Mouse (Mus musculus): ENCODE measurements around the gene Gm20388. TPM values are rescaled to one million over a fixed set of nuclear protein-coding genes. Genes with fewer than 3 reads are reported as not detected.
A peak's percentile ranks its signal among the peaks of the same experiment; 100 is the strongest.

Gm20388 gene
- polyA plus RNA-seq, 1 experiment from 2014 or later: 5.5 TPM

DNA sequence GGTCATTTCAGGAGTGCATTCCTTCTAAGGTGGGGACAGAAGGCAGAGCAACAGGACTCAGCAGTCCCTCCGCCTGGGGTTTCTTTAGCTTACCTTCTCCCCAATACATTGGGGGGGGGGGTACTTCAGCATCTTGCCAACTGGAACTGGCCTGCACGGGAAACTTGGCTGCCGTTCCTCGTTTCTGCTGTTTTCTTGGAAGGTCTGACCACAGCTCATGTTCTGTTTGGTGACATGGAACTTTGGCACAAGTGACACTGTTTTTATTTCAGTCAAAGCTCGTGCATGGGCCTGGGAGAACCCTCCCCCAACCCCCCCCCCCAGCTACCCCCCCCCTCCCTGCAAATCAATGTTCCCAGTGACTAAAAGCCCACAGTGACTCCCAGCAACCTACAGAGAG lies 3837.1 kb downstream of the Gm20388 start:
- DNase-seq (ENCODE audit: extremely low spot score, low spot score): no peak
- H3K27me3 ChIP-seq (ENCODE audit: poor library complexity, severe bottlenecking): no peaks in the 10 kb centered on the region
- 63% methylated on average over 5 of the region's 5 CpGs for WGBS
- H3K4me1 ChIP-seq: peaks cover 19% of the 10 kb centered on the region
- no peaks in the 10 kb centered on the region for H3K36me3 ChIP-seq (replicated peaks)
- no peak overlapping the region for H3K4me3 ChIP-seq
- no peaks in the 10 kb centered on the region for H3K9me3 ChIP-seq
- no peak overlapping the region for H3K27ac ChIP-seq

DNA sequence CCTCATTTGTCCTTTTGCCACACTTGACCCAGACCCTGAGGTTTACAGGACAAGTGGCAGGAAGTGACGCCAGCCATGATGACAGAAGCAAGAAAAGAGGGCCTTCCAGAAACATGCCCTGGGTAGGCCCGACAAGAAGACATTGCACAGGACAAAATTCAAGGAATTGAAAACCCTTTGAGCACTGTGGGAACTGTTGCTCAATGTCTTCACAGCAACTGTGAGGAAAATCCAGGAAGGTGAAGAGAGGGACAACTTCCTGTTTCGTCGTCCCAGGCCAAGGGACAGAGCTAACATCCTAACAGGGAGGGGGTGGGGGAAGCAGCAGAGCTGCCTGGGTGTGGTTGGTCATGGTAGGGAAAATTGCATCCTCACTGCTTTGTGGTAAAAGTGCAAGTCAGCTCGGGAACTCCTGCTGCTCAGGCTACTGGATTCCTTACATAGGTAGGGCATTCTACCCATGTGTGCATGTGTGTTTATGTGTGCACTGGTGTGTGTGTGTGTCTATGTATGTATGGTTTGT lies 3839.6 kb downstream of the Gm20388 start:
- no peak for DNase-seq (ENCODE audit: extremely low spot score, low spot score)
- Histone ChIP-seq H3K4me3 (no peak overlapping the region), H3K4me1 (peaks cover 44% of the 10 kb centered on the region), H3K27me3 (ENCODE audit: poor library complexity, severe bottlenecking) (no peaks in the 10 kb centered on the region; the same call in 1 of the 2 replicates), H3K36me3 (replicated peaks) (no peaks in the 10 kb centered on the region), H3K9me3 (no peaks in the 10 kb centered on the region), H3K27ac (no peak overlapping the region)
- WGBS: 68% methylated on average over 5 of the region's 5 CpGs

DNA sequence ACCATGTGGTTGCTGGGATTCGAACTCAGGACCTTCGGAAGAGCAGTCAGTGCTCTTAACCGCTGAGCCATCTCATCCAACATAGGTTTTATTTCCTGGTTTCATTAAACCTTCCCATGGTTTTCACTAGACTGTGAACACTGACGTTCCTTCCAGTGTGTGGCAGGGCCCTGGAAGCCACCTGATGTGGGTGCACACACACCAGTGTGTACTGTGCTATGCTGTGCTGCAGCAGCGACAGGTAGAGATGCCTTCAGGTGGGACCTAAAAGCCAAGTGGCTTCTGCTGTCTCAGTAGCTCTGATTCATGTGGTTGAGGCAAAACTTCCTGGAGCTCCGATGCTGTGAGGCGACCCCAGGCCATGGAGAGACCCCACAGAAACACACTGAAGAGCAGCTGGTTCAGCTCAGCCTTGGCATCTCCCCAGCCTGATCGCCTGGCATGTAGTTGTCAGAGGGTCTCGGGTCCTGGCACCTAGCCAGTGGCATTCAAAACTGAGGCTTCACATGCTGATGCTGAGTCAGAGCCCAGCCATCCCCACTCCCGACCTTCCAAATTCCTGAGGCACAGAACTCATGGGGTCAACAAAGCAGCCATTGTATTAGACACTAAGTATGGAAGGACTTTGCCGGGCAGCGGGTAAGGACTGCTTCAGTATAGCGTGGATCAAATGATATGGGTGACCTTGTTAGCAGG lies 3842.3 kb downstream of the Gm20388 start:
- peak; percentile 51 for DNase-seq (ENCODE audit: extremely low spot score, low spot score)
- 53% methylated on average over 13 of the region's 13 CpGs for WGBS
- no peaks in the 10 kb centered on the region; the same call in none of the 2 replicates for H3K27me3 ChIP-seq (ENCODE audit: poor library complexity, severe bottlenecking)
- H3K9me3 ChIP-seq: no peaks in the 10 kb centered on the region
- H3K27ac ChIP-seq: peak overlapping the region; percentile 85
- peak overlapping the region; percentile 15; the same call in 1 of the 2 replicates for H3K4me3 ChIP-seq
- no peaks in the 10 kb centered on the region for H3K36me3 ChIP-seq (replicated peaks)
- H3K4me1 ChIP-seq: peaks cover 42% of the 10 kb centered on the region

DNA sequence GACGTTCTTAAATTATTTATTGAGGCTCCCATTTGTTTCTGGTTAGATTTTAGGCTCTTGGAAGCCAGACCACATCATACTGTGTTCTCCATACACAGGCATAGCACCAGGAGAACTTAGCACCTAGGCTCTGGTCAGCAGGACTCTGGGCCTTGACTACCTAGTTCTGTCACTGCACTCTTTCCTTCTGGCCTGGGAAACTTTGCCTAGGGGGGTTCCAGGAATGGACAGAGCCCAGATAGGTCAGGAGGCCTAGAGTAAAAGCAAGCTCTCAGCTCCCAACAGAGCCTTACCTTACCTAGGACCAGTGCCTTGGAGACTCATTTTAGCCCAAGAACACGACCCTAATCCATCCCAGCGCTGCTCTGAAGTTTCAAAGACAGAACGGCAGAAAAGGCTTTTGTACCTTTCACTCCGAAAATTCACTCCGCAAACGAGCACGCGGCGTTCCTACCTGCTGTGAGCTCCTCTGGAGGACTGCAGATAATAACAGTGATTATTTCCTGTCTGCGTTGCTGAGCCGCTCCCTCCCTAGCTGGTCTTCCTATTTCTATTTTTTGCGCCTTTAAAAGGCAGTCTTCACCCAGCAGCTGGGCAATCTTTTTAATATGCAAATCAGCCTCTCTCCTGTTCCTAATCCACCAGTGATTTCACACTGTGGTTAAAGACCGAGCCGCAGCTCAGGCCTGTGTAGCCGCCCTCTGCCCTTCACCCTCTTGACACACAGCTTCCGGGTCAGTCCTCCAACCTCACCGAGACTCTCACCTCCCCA lies 3843.1 kb downstream of the Gm20388 start:
- DNase-seq (ENCODE audit: extremely low spot score, low spot score): peak; percentile 45

DNA sequence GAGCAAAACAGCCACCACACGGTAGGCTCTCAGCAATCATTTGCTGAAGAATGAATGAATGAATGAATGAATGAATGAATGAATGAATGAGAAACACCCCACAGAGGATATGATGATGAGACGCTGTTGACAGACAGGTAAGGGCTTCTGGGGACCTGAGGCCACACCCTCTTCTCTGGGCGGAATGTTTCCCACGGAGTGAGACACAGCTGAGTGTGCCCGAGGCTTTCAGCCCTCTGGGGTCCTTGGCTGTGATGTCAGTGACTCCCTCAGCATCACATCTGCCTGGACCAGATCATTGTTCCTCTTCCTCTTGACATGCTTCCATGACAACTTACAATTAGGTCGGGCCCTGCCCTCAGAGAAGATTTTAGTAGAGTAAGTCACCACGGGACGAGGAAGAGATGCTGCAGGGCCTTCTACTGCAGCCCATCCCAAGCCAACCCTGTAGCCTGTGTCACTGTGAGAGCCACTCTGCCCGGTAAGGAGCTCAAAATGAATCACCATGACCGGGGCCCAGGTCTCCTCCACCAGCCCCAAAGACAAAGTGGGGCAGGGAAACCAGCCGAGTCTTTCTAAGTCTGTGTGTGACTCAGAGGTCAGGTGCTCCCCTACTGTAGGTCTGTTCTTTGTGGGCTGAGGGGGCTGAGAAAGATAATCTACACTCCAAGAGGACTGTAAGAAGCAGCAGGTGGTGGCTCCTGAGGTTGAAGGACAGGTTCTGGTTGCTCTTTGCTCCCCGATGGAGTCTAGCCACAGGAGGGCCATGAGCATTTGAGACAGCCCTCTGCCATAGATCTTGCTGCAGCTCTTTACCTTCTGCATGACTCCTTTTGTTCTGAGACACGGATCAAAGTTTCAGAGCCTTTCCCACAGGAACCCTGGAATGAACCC lies 3844.1 kb downstream of the Gm20388 start:
- H3K27me3 ChIP-seq (ENCODE audit: poor library complexity, severe bottlenecking): peaks cover 7% of the 10 kb centered on the region
- H3K4me1 ChIP-seq: peaks cover 42% of the 10 kb centered on the region
- 78% methylated on average over 13 of the region's 13 CpGs for WGBS
- peak overlapping the region; percentile 35; the same call in 1 of the 2 replicates for H3K4me3 ChIP-seq
- no peak for DNase-seq (ENCODE audit: extremely low spot score, low spot score)
- H3K27ac ChIP-seq: peak overlapping the region; percentile 85
- no peaks in the 10 kb centered on the region for H3K9me3 ChIP-seq
- no peaks in the 10 kb centered on the region for H3K36me3 ChIP-seq (replicated peaks)

More for the DNA sequence above, 3843.1 kb downstream of the Gm20388 start:
- H3K4me3 ChIP-seq: peak overlapping the region; percentile 35
- H3K27ac ChIP-seq: peak overlapping the region; percentile 85
- H3K36me3 ChIP-seq (replicated peaks): no peaks in the 10 kb centered on the region
- 4% methylated on average over 18 of the region's 18 CpGs for WGBS
- peaks cover 7% of the 10 kb centered on the region for H3K27me3 ChIP-seq (ENCODE audit: poor library complexity, severe bottlenecking)
- H3K4me1 ChIP-seq: peaks cover 35% of the 10 kb centered on the region
- H3K9me3 ChIP-seq: no peaks in the 10 kb centered on the region

DNA sequence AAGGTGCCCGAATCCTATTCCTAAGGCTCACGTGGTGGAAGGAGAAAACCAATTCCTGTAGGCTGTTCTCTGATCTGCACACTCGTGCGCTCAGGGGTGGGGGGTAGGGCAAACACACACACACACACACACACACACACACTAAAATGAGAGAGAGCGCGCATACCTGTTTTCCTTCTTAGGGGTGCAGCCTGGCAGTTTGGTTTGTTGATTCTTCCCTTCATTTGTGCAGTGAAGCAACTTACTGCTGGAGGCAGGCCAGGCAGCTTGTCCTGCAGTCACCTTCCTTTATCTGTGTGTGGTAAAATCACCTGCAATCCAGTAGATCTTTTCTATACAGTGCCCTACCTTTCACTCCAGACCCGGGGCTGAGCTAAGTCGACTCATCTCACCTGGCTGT lies 3846.3 kb downstream of the Gm20388 start:
- H3K36me3 ChIP-seq (replicated peaks): no peaks in the 10 kb centered on the region
- H3K27ac ChIP-seq: no peak overlapping the region
- H3K4me1 ChIP-seq: peaks cover 63% of the 10 kb centered on the region
- H3K4me3 ChIP-seq: no peak overlapping the region
- 79% methylated on average over 8 of the region's 8 CpGs for WGBS
- H3K9me3 ChIP-seq: no peaks in the 10 kb centered on the region
- peaks cover 12% of the 10 kb centered on the region for H3K27me3 ChIP-seq (ENCODE audit: poor library complexity, severe bottlenecking)
- no peak for DNase-seq (ENCODE audit: extremely low spot score, low spot score)

DNA sequence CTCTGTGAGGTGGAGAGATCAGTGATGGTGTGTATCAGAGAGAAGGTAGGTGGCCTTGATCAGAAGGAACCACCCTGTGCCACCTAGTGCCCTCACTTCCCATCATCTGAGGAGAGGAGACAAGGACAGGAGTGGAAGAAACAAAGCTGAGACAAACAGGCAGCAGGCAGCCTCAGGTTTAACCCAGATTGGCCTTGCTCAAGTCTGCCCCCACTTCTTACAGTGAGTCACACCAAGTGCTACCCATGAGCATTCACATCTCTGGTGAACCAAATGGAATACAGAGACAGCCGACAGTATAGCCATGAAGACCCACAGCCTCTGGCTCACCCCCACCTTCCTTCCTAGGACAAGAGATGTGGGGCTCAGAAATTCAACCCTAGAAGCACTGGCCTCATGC lies 3848.3 kb downstream of the Gm20388 start:
- DNase-seq (ENCODE audit: extremely low spot score, low spot score): no peak
- Histone ChIP-seq H3K4me3 (no peak overlapping the region), H3K27me3 (ENCODE audit: poor library complexity, severe bottlenecking) (peaks cover 24% of the 10 kb centered on the region), H3K9me3 (no peaks in the 10 kb centered on the region), H3K4me1 (peaks cover 57% of the 10 kb centered on the region), H3K27ac (peak overlapping the region; percentile 30), H3K36me3 (replicated peaks) (no peaks in the 10 kb centered on the region)
- 82% methylated on average over 1 of the region's 1 CpGs for WGBS

DNA sequence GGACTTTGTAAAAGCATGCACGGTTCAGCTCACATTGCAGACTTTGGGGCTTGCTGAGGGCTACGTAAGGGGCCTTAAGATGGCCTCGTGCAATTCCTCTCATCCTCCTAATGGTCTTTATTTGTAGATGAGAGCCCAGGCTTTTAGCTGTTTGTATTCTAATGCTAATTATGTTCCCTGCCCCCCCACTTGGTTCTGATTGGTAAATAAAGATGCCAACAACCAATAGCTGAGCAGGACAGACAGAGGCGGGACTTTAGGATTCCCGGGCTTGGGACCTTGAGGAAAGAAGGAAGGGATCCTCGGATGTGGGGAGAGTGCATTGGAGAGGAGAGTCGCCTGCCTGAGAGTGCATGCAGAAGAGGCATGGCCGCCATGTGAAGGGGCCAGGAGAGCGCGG lies 3849.3 kb downstream of the Gm20388 start:
- Histone ChIP-seq H3K27me3 (ENCODE audit: poor library complexity, severe bottlenecking) (peaks cover 24% of the 10 kb centered on the region), H3K9me3 (no peaks in the 10 kb centered on the region), H3K36me3 (replicated peaks) (no peaks in the 10 kb centered on the region), H3K4me3 (peak overlapping the region; percentile 49), H3K27ac (peak overlapping the region; percentile 87), H3K4me1 (peaks cover 47% of the 10 kb centered on the region)
- 5% methylated on average over 10 of the region's 10 CpGs for WGBS
- DNase-seq (ENCODE audit: extremely low spot score, low spot score): peak; percentile 79

DNA sequence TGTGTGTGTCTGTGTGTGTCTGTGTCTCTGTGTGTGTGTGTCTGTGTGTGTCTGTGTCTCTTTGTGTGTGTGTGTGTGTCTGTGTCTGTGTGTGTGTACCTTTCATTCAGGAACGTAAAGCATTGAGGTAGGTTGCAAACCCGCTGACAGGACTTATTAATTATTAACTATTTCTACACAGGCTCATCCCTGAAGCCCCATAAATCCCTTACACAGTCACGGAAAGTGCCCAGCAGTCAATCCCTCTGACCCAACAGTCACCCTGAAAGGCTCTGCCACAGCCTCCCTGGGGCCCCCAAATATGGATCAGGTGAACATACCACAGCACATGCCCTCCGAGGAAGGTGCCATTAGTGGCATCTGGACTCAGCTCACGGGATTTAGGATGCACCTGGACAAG lies 3849.9 kb downstream of the Gm20388 start:
- peaks cover 44% of the 10 kb centered on the region for H3K4me1 ChIP-seq
- no peaks in the 10 kb centered on the region for H3K9me3 ChIP-seq
- peaks cover 25% of the 10 kb centered on the region for H3K27me3 ChIP-seq (ENCODE audit: poor library complexity, severe bottlenecking)
- peak overlapping the region; percentile 87 for H3K27ac ChIP-seq
- no peaks in the 10 kb centered on the region for H3K36me3 ChIP-seq (replicated peaks)
- no peak for DNase-seq (ENCODE audit: extremely low spot score, low spot score)
- H3K4me3 ChIP-seq: peak overlapping the region; percentile 49
- 71% methylated on average over 5 of the region's 5 CpGs for WGBS

DNA sequence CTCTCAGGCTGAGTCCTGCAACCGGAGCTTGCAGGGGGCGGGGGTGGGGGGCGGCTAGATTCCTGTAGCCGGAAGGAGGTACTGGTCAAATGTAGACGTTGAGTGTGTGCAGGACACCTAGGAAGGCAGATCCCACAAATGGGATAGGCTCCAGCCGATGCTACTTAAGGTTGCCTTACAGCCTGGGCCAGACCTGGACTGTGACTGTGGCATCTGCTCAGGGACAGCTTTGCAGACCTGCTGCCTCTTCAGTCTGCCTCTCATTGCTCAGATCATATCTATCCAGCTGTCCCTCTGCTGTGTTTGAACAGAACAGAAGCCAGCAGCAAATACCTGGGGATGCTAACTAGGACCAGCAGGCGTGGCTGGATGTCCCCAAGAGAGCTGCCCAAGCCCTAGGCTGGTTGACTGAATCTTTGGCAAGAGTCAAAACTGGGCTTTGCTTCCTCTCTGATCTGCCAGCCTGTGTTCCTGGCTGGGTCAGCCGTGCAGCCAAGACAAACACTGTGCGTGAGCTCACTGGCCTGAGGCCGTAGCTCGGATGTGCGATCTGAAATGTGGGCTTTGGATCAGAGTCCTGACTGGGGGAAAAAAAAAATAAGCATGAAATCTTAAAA lies 3850.7 kb downstream of the Gm20388 start:
- peak overlapping the region; percentile 49; the same call in 1 of the 2 replicates for H3K4me3 ChIP-seq
- peak overlapping the region; percentile 67 for H3K27ac ChIP-seq

DNA sequence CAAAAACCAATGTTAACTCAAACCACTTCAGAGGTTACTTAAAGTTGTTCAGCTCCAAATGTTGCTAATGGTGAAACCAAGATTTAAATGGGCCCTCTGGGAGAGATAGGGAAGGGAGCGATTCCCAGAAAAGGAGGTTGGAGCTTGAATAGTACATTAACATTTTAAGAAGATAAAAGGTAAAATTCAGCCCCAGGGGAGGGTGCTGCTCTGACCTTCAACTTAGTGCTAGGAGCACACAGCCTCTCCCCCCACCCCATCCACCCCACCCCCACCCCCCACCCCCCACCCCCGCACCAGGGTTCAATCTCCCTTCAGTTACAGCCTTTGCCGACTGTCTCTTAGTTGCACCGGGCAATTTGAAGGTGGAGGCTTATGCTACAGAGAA lies 3851.2 kb downstream of the Gm20388 start:
- Histone ChIP-seq H3K27me3 (ENCODE audit: poor library complexity, severe bottlenecking) (peaks cover 38% of the 10 kb centered on the region), H3K36me3 (replicated peaks) (no peaks in the 10 kb centered on the region), H3K4me1 (peaks cover 38% of the 10 kb centered on the region), H3K4me3 (no peak overlapping the region), H3K9me3 (no peaks in the 10 kb centered on the region), H3K27ac (no peak overlapping the region)
- WGBS: 56% methylated on average over 4 of the region's 4 CpGs
- no peak for DNase-seq (ENCODE audit: extremely low spot score, low spot score)

More for the DNA sequence above, 3850.7 kb downstream of the Gm20388 start:
- Histone ChIP-seq H3K9me3 (no peaks in the 10 kb centered on the region), H3K36me3 (replicated peaks) (no peaks in the 10 kb centered on the region), H3K27me3 (ENCODE audit: poor library complexity, severe bottlenecking) (peaks cover 33% of the 10 kb centered on the region), H3K4me1 (peaks cover 40% of the 10 kb centered on the region)
- no peak for DNase-seq (ENCODE audit: extremely low spot score, low spot score)
- 50% methylated on average over 12 of the region's 12 CpGs for WGBS

DNA sequence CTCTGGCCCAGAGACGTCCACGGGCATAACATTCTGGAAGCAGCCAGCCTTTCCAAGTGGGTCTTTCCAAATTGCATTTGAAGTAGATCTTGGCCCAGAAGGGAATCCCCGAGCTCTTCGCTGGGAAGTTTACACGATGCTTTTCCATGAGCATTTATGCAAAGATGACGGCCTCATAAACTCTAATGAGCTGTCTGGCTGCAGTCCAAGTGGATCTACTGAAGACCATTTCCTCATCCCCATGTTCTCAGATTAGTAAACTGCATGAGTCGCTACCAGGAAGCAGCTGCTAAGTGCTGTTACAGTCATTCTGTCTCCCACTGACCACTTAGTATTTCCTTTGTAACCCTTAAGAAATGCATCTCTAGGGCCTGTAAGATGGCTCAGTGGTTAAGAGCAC lies 3852.7 kb downstream of the Gm20388 start:
- no peaks in the 10 kb centered on the region for H3K9me3 ChIP-seq
- 90% methylated on average over 7 of the region's 7 CpGs for WGBS
- DNase-seq (ENCODE audit: extremely low spot score, low spot score): no peak
- peaks cover 49% of the 10 kb centered on the region for H3K4me1 ChIP-seq
- H3K36me3 ChIP-seq (replicated peaks): no peaks in the 10 kb centered on the region
- peaks cover 42% of the 10 kb centered on the region for H3K27me3 ChIP-seq (ENCODE audit: poor library complexity, severe bottlenecking)
- H3K27ac ChIP-seq: no peak overlapping the region
- no peak overlapping the region for H3K4me3 ChIP-seq
